Mouse (Mus musculus) left cerebral cortex, postnatal 25 days (tissue): ENCODE results near the gene Fars2. TPM values are rescaled to one million over a fixed set of nuclear protein-coding genes. Genes with fewer than 3 reads are reported as not detected.
"Not testable (repeated sequence)": the region's sequence is repeated elsewhere in the genome, so short reads cannot be mapped to it uniquely, and the experiment has no call there.

Source experiments
- DNase-seq, 2 experiments: peaks; one replicate each; pipeline ENCODE4 v3.0.0; 2022; ENCODE audit warnings: low spot score in 2 of 2, mixed read lengths in 1 of 2
- intact Hi-C: fragments of 180-260 bp; cut with DNase I; formaldehyde crosslinking; loops from one replicate; pipeline ENCODE4 v1.15.1; 2025
- total RNA-seq, 2 experiments: library from RNA; stranded (reverse); gene quantifications; 2 replicates each; pipeline ENCODE4 v1.2.3; 2021

The Fars2 gene
- total RNA-seq, 2 experiments from 2014 or later: 33.9 to 39.1 TPM

GRCm38 (mm10) chr13:36326539-36326938, 209.3 kb downstream of the Fars2 start:
- no peak for DNase-seq
- intact Hi-C loops: no loop called here

DNA sequence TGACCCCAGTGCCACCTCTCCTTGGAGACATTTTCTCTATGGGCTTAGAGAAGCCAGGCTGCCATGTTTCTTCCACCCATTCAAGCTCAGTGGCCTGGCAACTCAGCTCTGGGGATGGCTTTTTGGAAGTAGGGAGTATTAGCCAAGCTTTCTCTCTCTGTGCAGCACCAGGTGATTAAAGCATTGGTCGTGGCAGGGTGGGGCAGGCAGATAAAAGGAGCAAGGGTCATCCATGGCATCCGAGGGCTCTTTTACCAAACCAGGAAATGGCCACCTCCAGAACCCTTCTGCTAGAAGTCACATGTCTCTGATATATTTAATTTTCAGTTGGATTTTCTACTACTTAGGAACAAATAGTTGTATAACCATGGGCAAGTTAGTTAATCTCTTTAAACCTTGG, 212.7 kb downstream of the Fars2 start:
- intact Hi-C loops: no loop called here
- DNase-seq: no peak

GRCm38 (mm10) chr13:36330542-36330941, 213.3 kb downstream of the Fars2 start:
- intact Hi-C loops: no loop called here
- no peak for DNase-seq

- DNase-seq: no peak
- intact Hi-C loops: no loop called here
Measured at GRCm38 (mm10) chr13:36334748-36335147, 217.5 kb downstream of the Fars2 start.

GRCm38 (mm10) chr13:36351529-36351928, 234.3 kb downstream of the Fars2 start:
- intact Hi-C loops: no loop called here
- no peak for DNase-seq

DNA sequence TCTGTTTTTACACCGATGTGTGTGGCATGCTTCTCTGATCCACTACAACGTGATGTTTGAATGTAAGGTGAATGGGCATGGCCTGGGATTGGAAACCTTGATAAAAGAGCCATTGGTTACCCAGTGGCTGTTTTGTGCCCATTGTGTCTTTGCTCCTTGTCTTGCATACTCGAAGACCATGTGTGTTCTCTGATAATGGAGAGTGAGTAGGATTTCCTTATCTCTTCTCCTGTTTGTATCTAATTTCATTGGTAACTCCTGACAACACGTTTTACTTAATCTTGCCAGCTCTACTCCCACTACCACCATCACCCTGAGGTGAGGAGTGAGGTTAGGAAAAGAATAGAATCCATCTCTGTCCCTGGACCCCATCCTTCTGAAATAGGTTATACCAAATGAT, 240.3 kb downstream of the Fars2 start:
- intact Hi-C loops: no loop called here
- DNase-seq: no peak

GRCm38 (mm10) chr13:36361419-36361818, 244.2 kb downstream of the Fars2 start:
- intact Hi-C loops: no loop called here
- no peak for DNase-seq

DNA sequence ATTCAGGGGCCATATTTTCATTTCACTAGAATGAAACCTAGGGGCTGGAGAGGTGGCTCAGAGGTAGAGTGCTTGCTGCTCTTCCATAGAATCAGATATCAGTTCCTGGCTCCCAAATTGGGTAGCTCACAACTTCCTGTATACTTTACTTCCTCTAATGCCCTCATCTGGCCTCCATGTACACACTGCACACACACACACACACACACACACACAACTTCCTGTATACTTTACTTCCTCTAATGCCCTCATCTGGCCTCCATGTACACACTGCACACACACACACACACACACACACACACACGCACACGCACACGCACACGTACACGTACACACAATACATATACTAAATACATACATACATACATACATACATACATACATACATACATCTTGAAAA, 248.5 kb downstream of the Fars2 start:
- intact Hi-C loops: loop anchor here (5.0 kb wide), 3 partner anchors 167 to 362 kb away; no protein-coding TSS in a partner anchor
- DNase-seq: not testable (repeated sequence)

GRCm38 (mm10) chr13:36366304-36366703, 249.1 kb downstream of the Fars2 start:
- intact Hi-C loops: loop anchor here (5.0 kb wide), 3 partner anchors 166 to 361 kb away; no protein-coding TSS in a partner anchor
- peak in 1 of 2 experiments; percentile 61 for DNase-seq

- intact Hi-C loops: loop anchor here (1.0 to 5.0 kb wide), 4 partner anchors 136 to 359 kb away; no protein-coding TSS in a partner anchor
- peak; percentile 36 to 84 for DNase-seq
Measured at GRCm38 (mm10) chr13:36367712-36368491, 250.7 kb downstream of the Fars2 start.

DNA sequence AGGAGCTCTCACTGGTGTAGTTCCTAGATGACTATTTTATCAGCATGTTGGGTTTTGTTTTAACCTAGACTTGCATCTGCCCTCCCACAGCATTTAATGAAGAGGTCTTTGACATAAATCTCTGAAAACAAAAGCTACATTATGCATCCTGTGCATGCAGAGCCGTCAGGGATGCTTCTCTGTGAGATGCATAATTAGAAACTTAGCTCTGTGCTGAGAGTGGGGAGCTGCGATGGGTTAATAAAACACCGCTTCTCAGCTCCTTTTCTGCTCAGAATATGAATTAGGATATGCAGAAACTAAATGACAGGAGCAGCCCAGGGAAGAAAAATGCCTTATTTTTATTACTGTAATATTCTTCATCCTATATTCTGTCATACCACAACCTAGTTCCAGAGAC, 251.6 kb downstream of the Fars2 start:
- DNase-seq: peak; percentile 23 to 24
- intact Hi-C loops: loop anchor here (1.0 to 5.0 kb wide), 4 partner anchors 136 to 359 kb away; no protein-coding TSS in a partner anchor

DNA sequence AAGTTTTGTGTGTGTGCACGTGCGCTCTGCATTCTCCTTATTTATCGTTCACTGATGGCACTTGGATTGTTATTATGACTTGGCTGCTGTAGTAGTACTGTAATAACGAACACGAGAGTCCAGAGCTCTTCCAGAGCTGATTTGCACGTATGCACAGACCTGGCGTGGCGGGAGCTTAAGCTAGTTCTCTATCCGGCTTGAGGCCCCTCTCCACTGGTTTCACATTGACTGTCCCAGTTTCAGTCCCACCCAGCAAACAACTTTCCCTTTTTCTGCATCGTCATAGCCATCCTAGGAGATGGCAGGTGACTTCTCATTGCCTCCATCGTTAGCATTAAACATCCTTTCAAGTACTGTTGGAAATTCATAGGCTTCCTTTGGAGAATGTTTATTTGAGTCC, 252.2 kb downstream of the Fars2 start:
- intact Hi-C loops: loop anchor here (5.0 kb wide), 3 partner anchors 163 to 358 kb away; no protein-coding TSS in a partner anchor

DNA sequence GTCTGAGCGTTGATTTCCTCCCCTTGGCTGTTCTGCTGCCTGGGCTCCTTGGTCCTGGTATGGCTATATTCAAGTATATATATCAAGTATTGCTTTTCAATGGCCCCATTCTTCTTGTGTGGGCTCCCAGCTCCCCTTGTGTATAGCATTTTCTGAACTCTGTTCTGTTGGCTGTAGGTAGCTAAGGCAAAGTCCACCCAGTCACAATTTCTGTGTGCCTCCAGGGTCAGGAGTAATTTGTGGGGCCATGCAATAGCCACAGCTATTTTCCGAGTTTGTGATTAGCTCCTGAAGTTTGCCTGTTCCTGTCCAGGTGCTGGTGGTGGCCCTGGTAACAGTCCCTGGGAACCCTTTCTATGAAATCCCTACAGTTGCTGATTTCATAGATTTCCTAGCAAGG, 266.0 kb downstream of the Fars2 start:
- intact Hi-C loops: no loop called here
- DNase-seq: no peak

More for the DNA sequence above, 252.2 kb downstream of the Fars2 start:
- DNase-seq: no peak

DNA sequence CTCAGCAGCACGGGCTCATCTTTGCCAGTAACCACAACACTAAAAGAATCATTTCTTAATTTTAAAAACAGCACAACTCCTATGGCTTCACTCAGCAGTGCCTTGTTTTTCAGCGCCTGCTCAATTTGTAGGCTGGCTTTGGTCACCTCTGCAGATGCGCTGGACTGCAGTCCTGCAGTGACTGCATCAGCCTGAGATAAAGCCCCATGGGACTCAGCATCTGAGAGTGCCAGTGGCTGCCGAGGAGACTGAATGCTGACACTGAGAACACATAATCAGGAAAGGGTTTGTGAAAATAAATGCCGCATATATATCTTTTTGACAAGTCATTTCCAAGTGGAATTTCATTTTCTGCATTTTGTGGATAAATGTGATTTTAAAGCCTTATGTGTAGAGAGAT, 268.9 kb downstream of the Fars2 start:
- intact Hi-C loops: no loop called here
- DNase-seq: no peak

GRCm38 (mm10) chr13:36391936-36392335, 274.7 kb downstream of the Fars2 start:
- peak in 1 of 2 experiments; percentile 58 for DNase-seq
- intact Hi-C loops: no loop called here

DNA sequence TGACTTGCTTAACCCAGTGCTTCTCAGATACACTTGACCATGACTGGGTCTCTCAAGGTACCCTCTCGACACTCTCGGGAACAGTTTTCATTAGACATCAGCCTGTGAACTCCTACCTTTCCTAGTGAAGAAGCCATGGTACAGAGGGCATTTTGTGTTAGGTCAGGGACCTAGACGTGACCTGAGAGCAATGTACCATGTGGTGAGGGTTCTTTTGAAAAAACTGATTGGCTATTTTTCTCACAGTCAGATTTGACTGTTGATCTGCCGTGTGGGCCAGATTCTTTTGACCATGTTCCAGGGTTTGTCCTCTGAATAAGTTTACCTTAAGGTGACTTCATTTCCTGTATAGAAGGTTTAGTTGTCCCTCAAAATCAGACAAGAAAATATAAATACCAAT, 275.5 kb downstream of the Fars2 start:
- intact Hi-C loops: no loop called here
- no peak for DNase-seq

GRCm38 (mm10) chr13:36401011-36401410, 283.8 kb downstream of the Fars2 start:
- intact Hi-C loops: no loop called here
- no peak for DNase-seq

DNA sequence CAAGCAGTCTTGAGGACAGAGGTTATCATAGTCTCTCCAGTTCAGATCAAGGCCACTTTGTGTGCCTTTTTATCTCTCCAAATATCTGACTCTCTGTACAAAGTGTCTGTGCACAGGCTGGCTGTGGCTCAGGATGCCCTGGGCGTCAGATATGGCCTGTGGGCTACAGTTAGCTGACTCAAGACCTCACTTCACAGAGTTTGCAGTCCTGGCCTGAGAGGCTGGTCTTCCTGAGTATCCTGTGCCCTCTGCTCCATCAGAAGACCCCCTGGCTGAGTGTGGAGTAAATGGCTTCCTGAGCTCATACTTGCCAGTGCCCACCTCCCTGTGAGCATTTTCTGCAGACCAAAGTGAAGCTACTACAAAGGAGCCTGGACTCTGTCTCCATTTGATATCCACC, 296.1 kb downstream of the Fars2 start:
- DNase-seq: no peak
- intact Hi-C loops: no loop called here

GRCm38 (mm10) chr13:36415176-36415575, 298.0 kb downstream of the Fars2 start:
- intact Hi-C loops: no loop called here
- DNase-seq: no peak

DNA sequence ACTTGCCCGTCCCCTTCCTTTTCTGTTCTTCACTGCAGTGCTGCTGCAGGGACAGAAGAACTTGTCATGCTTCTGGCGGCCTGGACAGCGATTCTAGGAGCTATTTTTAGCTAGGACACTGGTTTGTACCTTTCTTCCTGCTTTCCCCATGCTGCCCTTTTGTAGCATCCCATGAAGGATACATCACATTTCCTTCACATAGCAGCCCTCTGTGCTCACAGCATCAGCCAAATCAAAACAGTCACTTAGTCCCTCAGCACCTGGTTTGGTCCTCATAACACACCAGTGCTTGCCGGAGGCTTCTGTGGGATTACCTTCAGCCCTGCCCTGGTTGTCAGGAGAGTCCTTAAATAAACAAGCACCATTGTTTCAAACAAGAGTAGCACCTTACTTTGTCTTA, 299.3 kb downstream of the Fars2 start:
- no peak for DNase-seq
- intact Hi-C loops: no loop called here

- intact Hi-C loops: no loop called here
- DNase-seq: no peak
Measured at GRCm38 (mm10) chr13:36419357-36419756, 302.1 kb downstream of the Fars2 start.
